Mouse (Mus musculus): ENCODE measurements around the gene Cript.

Gene Cript

GRCm38 (mm10) chr17:87025269-87025949 lies at the start of gene Cript, which contains the start of gene Pigf:
Gene Cript (plus strand): TSS chr17:87025550.
Gene Pigf (minus strand): TSS chr17:87025406.
- DNase-seq (ENCODE audit: low read depth, low spot score) = peak; percentile 99

GRCm38 (mm10) chr17:86976387-86976786 lies 49.0 kb upstream of the Cript start:
- DNase-seq (ENCODE audit: low read depth, low spot score) = no peak

GRCm38 (mm10) chr17:86978496-86978895 lies 46.9 kb upstream of the Cript start:
- no peak for DNase-seq (ENCODE audit: low read depth, low spot score)

GRCm38 (mm10) chr17:86981205-86981604 lies 44.1 kb upstream of the Cript start:
- DNase-seq (ENCODE audit: low read depth, low spot score) = no peak

GRCm38 (mm10) chr17:86981701-86982100 lies 43.6 kb upstream of the Cript start:
- no peak for DNase-seq (ENCODE audit: low read depth, low spot score)

- no peak for DNase-seq (ENCODE audit: low read depth, low spot score)
Measured at GRCm38 (mm10) chr17:86982497-86982896, 42.9 kb upstream of the Cript start.

- no peak for DNase-seq (ENCODE audit: low read depth, low spot score)
Measured at GRCm38 (mm10) chr17:86986449-86987138, 38.8 kb upstream of the Cript start.

- DNase-seq (ENCODE audit: low read depth, low spot score) = no peak
Measured at GRCm38 (mm10) chr17:86988161-86988560, 37.2 kb upstream of the Cript start.

GRCm38 (mm10) chr17:86988601-86989184 lies 36.7 kb upstream of the Cript start:
- no peak for DNase-seq (ENCODE audit: low read depth, low spot score)

- no peak for DNase-seq (ENCODE audit: low read depth, low spot score)
Measured at GRCm38 (mm10) chr17:86991306-86991705, 34.0 kb upstream of the Cript start.

- DNase-seq (ENCODE audit: low read depth, low spot score) = no peak
Measured at GRCm38 (mm10) chr17:86997323-86997722, 28.0 kb upstream of the Cript start.

- no peak for DNase-seq (ENCODE audit: low read depth, low spot score)
Measured at GRCm38 (mm10) chr17:87008950-87009349, 16.4 kb upstream of the Cript start.

- DNase-seq (ENCODE audit: low read depth, low spot score) = no peak
Measured at GRCm38 (mm10) chr17:87011301-87012019, 13.9 kb upstream of the Cript start.

- no peak for DNase-seq (ENCODE audit: low read depth, low spot score)
Measured at GRCm38 (mm10) chr17:87019692-87020091, 5.7 kb upstream of the Cript start.

- DNase-seq (ENCODE audit: low read depth, low spot score) = no peak
Measured at GRCm38 (mm10) chr17:87024491-87025242, 683 bp upstream of the Cript start.

- DNase-seq (ENCODE audit: low read depth, low spot score) = no peak
Measured at GRCm38 (mm10) chr17:87036141-87037073, 11.1 kb downstream of the Cript start.

- no peak for DNase-seq (ENCODE audit: low read depth, low spot score)
Measured at GRCm38 (mm10) chr17:87038496-87038895, 13.1 kb downstream of the Cript start.

- DNase-seq (ENCODE audit: low read depth, low spot score) = no peak
Measured at GRCm38 (mm10) chr17:87041739-87042138, 16.4 kb downstream of the Cript start.

- peak; percentile 86 for DNase-seq (ENCODE audit: low read depth, low spot score)
Measured at GRCm38 (mm10) chr17:87044364-87044763, 19.0 kb downstream of the Cript start.

- DNase-seq (ENCODE audit: low read depth, low spot score) = no peak
Measured at GRCm38 (mm10) chr17:87044796-87045195, 19.4 kb downstream of the Cript start.

Data from retina, postnatal 7 days (tissue).